Mouse (Mus musculus): ENCODE measurements around the gene Lman2. TPM values are rescaled to one million over a fixed set of nuclear protein-coding genes. Genes with fewer than 3 reads are reported as not detected.

The Lman2 gene
- polyA plus RNA-seq, 1 experiment, result 66.9 TPM

GRCm38 (mm10) chr13:55399300-55400038 is 36.9 kb upstream of the Lman2 start:
- H3K4me1 ChIP-seq (ENCODE audit: control insufficient read depth, insufficient read depth, low read length), result no peaks in the 10 kb centered on the region
- no peak overlapping the region for H3K4me3 ChIP-seq (ENCODE audit: insufficient read depth, low read length)
- H3K27ac ChIP-seq (ENCODE audit: insufficient read depth, low read length), result no peak overlapping the region
- TF ChIP-seq CTCF (IDR thresholded peaks at IDR 0.05; ENCODE audit: borderline replicate concordance, insufficient read depth, low read length) (no peak), POLR2A (IDR thresholded peaks at IDR 0.05; ENCODE audit: low read depth, low read length) (no peak)

- Histone ChIP-seq H3K27ac (ENCODE audit: insufficient read depth, low read length) (no peak within 1 kb of the TSS), H3K4me3 (ENCODE audit: insufficient read depth, low read length) (no peak within 1 kb of the TSS), H3K4me1 (ENCODE audit: control insufficient read depth, insufficient read depth, low read length) (no peaks in the 10 kb centered on the region)
- no peak for TF ChIP-seq CTCF (IDR thresholded peaks at IDR 0.05; ENCODE audit: borderline replicate concordance, insufficient read depth, low read length)
- TF ChIP-seq POLR2A (IDR thresholded peaks at IDR 0.05; ENCODE audit: low read depth, low read length), result no peak
These were observed 35.5 kb upstream of the Lman2 start, which contains the start of gene Slc34a1 for GRCm38 (mm10) chr13:55398088-55398487. TSS of gene Slc34a1 (plus strand) at chr13:55398187.

- no peak overlapping the region for H3K27ac ChIP-seq (ENCODE audit: insufficient read depth, low read length)
- H3K4me1 ChIP-seq (ENCODE audit: control insufficient read depth, insufficient read depth, low read length), result no peaks in the 10 kb centered on the region
- no peak overlapping the region for H3K4me3 ChIP-seq (ENCODE audit: insufficient read depth, low read length)
- TF ChIP-seq POLR2A (IDR thresholded peaks at IDR 0.05; ENCODE audit: low read depth, low read length) (no peak), CTCF (IDR thresholded peaks at IDR 0.05; ENCODE audit: borderline replicate concordance, insufficient read depth, low read length) (no peak)
These were observed 30.4 kb upstream of the Lman2 start for GRCm38 (mm10) chr13:55392933-55393332.

DNA sequence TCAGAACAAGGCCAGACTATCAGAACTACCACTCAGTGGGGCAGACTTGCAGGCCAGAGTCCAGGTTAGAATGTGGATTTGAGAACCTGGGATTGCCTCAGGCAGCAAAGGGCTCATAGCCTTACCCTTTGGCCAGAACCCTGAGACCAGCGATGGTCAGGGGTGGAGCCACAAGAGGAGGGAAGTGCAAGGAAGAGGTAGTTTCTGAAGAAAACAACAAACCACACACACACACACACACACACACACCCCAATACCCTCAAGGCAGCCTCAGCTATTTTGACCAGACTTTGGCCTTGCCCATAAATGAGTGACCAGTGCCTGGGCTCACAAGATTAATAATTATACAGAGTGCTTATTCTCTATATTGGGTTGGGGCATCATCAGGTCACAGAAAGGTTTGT is 29.0 kb upstream of the Lman2 start:
- Histone ChIP-seq H3K27ac (ENCODE audit: insufficient read depth, low read length) (no peak overlapping the region), H3K4me3 (ENCODE audit: insufficient read depth, low read length) (no peak overlapping the region), H3K4me1 (ENCODE audit: control insufficient read depth, insufficient read depth, low read length) (no peaks in the 10 kb centered on the region)
- TF ChIP-seq CTCF (IDR thresholded peaks at IDR 0.05; ENCODE audit: borderline replicate concordance, insufficient read depth, low read length) (no peak), POLR2A (IDR thresholded peaks at IDR 0.05; ENCODE audit: low read depth, low read length) (no peak)

GRCm38 (mm10) chr13:55390644-55391043 is 28.1 kb upstream of the Lman2 start:
- TF ChIP-seq CTCF (IDR thresholded peaks at IDR 0.05; ENCODE audit: borderline replicate concordance, insufficient read depth, low read length) (no peak), POLR2A (IDR thresholded peaks at IDR 0.05; ENCODE audit: low read depth, low read length) (no peak)
- Histone ChIP-seq H3K4me1 (ENCODE audit: control insufficient read depth, insufficient read depth, low read length) (no peaks in the 10 kb centered on the region), H3K4me3 (ENCODE audit: insufficient read depth, low read length) (no peak overlapping the region), H3K27ac (ENCODE audit: insufficient read depth, low read length) (no peak overlapping the region)

GRCm38 (mm10) chr13:55381790-55382189 is 19.2 kb upstream of the Lman2 start:
- Histone ChIP-seq H3K27ac (ENCODE audit: insufficient read depth, low read length) (no peak overlapping the region), H3K4me1 (ENCODE audit: control insufficient read depth, insufficient read depth, low read length) (no peaks in the 10 kb centered on the region), H3K4me3 (ENCODE audit: insufficient read depth, low read length) (no peak overlapping the region)
- TF ChIP-seq POLR2A (IDR thresholded peaks at IDR 0.05; ENCODE audit: low read depth, low read length), result no peak
- TF ChIP-seq CTCF (IDR thresholded peaks at IDR 0.05; ENCODE audit: borderline replicate concordance, insufficient read depth, low read length), result no peak

GRCm38 (mm10) chr13:55378907-55379580 is 16.5 kb upstream of the Lman2 start:
- Histone ChIP-seq H3K4me1 (ENCODE audit: control insufficient read depth, insufficient read depth, low read length) (no peaks in the 10 kb centered on the region), H3K4me3 (ENCODE audit: insufficient read depth, low read length) (no peak overlapping the region), H3K27ac (ENCODE audit: insufficient read depth, low read length) (no peak overlapping the region)
- no peak for TF ChIP-seq CTCF (IDR thresholded peaks at IDR 0.05; ENCODE audit: borderline replicate concordance, insufficient read depth, low read length)
- no peak for TF ChIP-seq POLR2A (IDR thresholded peaks at IDR 0.05; ENCODE audit: low read depth, low read length)

GRCm38 (mm10) chr13:55375877-55376276 is 13.3 kb upstream of the Lman2 start:
- Histone ChIP-seq H3K27ac (ENCODE audit: insufficient read depth, low read length) (no peak overlapping the region), H3K4me3 (ENCODE audit: insufficient read depth, low read length) (no peak overlapping the region), H3K4me1 (ENCODE audit: control insufficient read depth, insufficient read depth, low read length) (no peaks in the 10 kb centered on the region)
- TF ChIP-seq CTCF (IDR thresholded peaks at IDR 0.05; ENCODE audit: borderline replicate concordance, insufficient read depth, low read length) (no peak), POLR2A (IDR thresholded peaks at IDR 0.05; ENCODE audit: low read depth, low read length) (no peak)

DNA sequence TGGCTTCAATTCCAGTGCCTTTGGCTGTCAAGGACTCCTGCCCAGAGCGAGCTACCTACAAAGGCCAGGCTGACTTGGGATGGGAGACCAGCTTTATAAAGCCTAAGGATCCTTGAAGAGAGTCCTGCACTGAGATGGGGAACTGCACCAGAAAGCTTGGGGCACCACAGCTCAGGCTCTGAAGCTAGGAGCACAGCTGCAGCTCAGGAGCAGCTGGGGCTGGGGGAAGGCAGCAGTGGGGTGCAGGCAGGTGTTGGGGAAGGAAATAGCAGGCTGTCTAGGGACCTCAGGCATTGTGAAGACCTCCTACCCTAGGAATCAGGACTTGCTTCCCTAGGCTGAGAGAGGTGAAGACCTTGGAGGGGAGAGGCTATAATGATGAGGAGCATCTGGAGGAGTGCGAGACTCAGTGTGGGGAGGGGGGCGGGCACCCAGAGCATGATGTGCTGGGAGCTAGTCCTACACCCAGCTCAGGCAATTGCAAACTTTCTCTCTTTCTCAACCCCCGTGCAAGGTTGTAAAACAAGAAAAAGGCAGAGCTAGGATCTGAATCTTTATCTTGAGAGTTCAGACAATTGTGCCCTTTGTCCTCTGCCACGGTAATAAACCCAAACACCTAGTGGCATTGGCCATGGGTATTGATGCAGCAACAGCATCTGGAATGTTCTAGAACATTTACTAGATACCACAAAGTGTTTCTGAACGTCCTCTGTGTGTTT is 11.8 kb upstream of the Lman2 start:
- no peaks in the 10 kb centered on the region for H3K4me1 ChIP-seq (ENCODE audit: control insufficient read depth, insufficient read depth, low read length)
- no peak overlapping the region for H3K27ac ChIP-seq (ENCODE audit: insufficient read depth, low read length)
- H3K4me3 ChIP-seq (ENCODE audit: insufficient read depth, low read length), result no peak overlapping the region
- no peak for TF ChIP-seq CTCF (IDR thresholded peaks at IDR 0.05; ENCODE audit: borderline replicate concordance, insufficient read depth, low read length)
- TF ChIP-seq POLR2A (IDR thresholded peaks at IDR 0.05; ENCODE audit: low read depth, low read length), result no peak

Data from embryonic fibroblast, embryonic 13.5 days (primary cell).